Mouse (Mus musculus): ENCODE results near the gene Rp2. TPM values are rescaled to one million over a fixed set of nuclear protein-coding genes. Genes with fewer than 3 reads are reported as not detected.
"Not testable (repeated sequence)": the region's sequence is repeated elsewhere in the genome, so short reads cannot be mapped to it uniquely, and the experiment has no call there.

Rp2 gene
- total RNA-seq (2014; fragmentation: Nextera tagmentation) (29.7 and 35.9 TPM in 2 replicates), total RNA-seq (2017) (48.0 and 67.7 TPM in 2 replicates)

DNA sequence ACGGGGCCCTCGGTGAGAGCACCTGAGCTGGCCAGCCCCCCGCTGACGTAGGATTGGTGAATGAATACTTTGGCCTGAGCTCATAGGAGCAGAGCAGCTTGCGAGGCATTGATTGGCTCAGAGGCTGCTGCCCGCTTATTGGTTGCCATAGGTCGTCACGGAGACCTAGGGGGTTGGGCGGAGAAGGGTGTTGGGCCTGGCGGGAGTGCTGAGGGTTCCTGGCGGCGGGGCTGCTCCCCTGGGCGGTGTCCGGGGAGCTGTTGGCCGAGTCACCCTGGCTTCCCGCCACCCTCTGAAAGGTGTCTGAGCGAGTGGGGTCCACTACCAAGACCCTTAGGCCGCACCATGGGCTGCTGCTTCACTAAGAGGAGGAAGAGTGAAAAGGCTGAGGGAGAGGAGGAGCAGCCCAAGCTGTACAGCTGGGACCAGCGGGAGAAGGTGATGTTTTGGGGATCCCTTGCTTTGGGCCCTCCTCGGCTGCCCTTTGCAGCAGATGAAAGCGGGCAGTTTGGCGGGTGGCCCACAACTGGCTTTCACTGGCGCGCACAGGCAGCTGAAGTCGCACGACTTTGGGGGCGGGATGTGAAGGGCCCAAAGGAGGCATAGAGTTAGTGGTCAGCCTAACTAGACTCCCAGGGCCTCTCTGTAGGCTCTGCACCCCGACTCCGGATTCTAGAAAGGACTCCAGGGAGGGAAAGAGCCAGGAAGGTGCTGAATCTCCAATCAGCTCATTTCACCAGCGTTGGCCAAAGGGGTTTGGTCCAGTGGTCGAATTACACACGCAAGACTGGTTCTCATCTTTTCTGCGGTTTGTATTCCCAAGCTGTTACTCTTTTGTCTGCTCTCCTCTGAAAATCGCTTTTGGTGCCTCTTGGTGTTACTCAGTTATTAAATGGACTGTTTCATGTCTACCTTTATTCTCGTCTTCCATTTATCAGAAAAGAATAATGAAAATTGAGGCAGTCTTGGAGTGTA, at the start of gene Rp2:
TSS of gene Rp2 (plus strand) at position 91 of the 975 bp plus-strand sequence.
- ATAC-seq (replicated peaks; ENCODE audit: poor library complexity, severe bottlenecking) = peak; percentile 96

DNA sequence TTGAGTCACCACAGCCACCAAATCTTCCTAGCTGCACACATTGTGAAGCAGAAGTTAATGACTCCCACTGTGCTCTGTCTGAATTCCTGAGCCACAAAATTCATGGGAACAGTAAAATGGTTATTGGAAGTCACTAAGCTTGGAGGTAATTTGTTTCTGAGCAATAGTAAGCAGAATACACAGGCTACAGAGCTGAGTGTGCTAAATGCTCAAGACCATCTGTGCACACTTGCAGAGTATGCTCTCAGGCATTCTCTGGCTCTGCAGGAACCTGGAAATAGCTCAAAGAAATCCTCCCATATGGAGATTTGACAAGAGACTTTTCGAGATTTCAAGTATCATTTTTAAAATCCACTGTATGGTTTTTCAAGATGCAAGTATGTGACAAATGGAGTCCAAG, 31.5 kb upstream of the Rp2 start:
- no peak for ATAC-seq (replicated peaks; ENCODE audit: poor library complexity, severe bottlenecking)

DNA sequence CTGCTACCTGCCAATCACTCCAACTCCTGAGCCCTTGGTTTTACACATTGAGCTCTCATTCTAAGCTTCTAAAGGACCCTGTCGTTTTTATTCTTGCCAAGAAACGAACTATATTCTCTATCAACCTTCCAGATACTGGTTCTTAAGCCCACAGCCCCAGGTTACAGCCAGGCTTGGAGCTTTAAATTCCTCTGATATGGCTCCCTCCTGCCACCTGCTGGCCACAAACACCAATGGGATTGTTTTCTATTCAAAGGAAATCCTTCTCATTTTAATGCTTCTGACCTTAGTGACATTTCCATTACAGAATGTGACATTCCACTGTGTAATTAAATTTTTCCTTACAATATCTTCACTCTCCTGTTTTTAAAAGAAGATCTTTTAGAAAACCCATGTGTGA, 28.6 kb upstream of the Rp2 start:
- ATAC-seq (replicated peaks; ENCODE audit: poor library complexity, severe bottlenecking) = peak; percentile 52; the same call in 1 of the 2 replicates

- ATAC-seq (replicated peaks; ENCODE audit: poor library complexity, severe bottlenecking) = no peak
Measured at GRCm38 (mm10) chrX:20344980-20345379, 19.3 kb upstream of the Rp2 start.

- ATAC-seq (replicated peaks; ENCODE audit: poor library complexity, severe bottlenecking) = no peak
Measured at GRCm38 (mm10) chrX:20346355-20346754, 17.9 kb upstream of the Rp2 start.

- ATAC-seq (replicated peaks; ENCODE audit: poor library complexity, severe bottlenecking) = not testable (repeated sequence)
Measured at GRCm38 (mm10) chrX:20350241-20350640, 14.0 kb upstream of the Rp2 start.

DNA sequence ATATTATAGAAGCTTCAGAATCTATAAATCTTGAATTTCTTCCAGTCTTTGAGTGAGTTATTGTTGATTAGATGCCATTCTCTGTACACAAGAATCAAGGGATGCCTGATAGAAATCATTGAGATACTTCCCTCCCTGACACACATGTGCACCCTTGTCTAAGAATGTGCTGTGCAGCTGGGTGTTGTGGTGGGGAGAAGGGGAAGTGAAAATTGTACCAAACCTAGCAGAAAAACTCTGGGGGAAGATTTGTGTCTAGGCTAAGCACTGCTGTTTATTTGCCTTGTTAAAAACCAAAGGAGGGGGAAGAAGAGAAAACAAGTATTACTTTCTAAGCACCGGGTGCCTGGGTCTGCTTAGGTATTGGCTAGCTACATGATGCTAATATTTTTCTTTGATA, 9.0 kb upstream of the Rp2 start:
- peak; percentile 99 for ATAC-seq (replicated peaks; ENCODE audit: poor library complexity, severe bottlenecking)

DNA sequence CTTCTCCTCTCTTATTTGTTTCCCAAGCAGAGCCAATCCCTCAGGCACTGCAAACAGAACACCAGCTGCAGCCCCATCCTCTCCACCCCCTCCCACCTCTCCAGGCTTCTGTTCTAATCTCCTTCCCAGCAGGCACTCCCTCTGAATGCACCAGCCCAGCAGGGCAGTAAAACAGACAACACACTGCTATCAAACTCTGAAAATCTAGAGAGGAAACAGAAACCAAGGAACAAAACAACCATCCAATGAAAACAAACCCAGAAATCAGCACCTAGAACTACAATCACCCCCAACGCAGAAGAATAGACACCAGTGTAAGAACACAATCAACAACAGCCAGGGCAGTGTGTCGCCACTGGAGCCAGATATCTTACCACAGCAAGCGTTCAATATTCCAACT, 8.0 kb upstream of the Rp2 start:
- no peak for ATAC-seq (replicated peaks; ENCODE audit: poor library complexity, severe bottlenecking)

- no peak for ATAC-seq (replicated peaks; ENCODE audit: poor library complexity, severe bottlenecking)
Measured at GRCm38 (mm10) chrX:20366036-20366435, 1.8 kb downstream of the Rp2 start.

- peak; percentile 91 for ATAC-seq (replicated peaks; ENCODE audit: poor library complexity, severe bottlenecking)
Measured at GRCm38 (mm10) chrX:20379347-20380014, 15.2 kb downstream of the Rp2 start.

DNA sequence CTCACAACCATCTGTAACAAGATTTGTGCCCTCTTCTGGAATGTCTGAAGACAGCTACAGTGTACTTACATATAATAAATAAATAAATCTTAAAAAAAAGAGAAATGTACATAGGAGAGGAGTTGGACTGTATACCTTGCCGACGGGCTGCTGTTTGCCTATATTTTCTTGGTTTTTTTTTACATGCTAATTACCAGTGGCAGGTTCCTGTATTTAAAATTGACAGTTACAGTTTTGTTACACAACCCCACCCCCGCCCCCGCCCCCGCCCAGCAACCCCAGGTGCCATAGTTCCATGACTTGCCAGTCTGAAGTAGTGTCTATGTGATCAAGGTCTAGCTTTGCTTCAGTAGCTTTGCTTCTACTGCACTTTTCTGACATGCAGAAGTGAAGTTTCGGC, 18.0 kb downstream of the Rp2 start:
- peak; percentile 53 for ATAC-seq (replicated peaks; ENCODE audit: poor library complexity, severe bottlenecking)

- peak; percentile 39; the same call in 1 of the 2 replicates for ATAC-seq (replicated peaks; ENCODE audit: poor library complexity, severe bottlenecking)
Measured at GRCm38 (mm10) chrX:20387006-20387405, 22.7 kb downstream of the Rp2 start.

DNA sequence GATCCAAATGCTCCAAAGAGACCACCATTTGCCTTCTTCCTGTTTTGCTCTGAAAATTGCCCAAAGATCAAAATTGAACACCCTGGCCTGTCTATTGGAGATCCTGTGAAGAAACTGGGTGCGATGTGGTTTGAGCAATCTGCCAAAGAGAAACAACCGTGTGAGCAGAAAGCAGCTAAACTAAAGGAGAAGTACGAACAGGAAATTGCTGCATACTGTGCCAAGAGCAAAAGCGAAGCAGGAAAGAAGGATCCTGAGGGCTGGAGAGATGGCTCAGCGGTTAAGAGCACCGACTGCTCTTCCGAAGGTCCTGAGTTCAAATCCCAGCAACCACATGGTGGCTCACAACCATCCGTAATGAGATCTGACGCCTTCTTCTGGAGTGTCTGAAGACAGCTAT, 27.7 kb downstream of the Rp2 start:
- peak; percentile 99 for ATAC-seq (replicated peaks; ENCODE audit: poor library complexity, severe bottlenecking)

DNA sequence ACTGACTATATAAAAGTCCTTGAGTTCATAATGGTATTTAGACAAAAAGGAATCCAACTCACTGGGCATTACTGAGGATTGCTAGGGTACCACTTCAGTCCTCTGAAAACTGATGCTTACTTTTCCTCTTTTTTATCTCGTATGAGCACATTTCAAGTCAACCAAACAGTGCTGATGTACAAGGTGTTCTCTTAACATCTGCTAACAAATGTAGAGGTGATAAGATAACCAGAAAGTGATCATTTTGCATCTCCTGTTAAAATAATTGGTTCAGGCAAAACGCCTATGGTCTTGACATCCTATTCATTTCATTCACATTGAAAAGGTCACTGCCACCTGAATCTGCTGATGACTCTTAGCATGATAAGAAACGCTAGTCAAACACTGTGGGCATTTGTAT, 28.7 kb downstream of the Rp2 start:
- ATAC-seq (replicated peaks; ENCODE audit: poor library complexity, severe bottlenecking) = no peak

GRCm38 (mm10) chrX:20404068-20404467, 39.8 kb downstream of the Rp2 start:
- ATAC-seq (replicated peaks; ENCODE audit: poor library complexity, severe bottlenecking) = peak; percentile 56

DNA sequence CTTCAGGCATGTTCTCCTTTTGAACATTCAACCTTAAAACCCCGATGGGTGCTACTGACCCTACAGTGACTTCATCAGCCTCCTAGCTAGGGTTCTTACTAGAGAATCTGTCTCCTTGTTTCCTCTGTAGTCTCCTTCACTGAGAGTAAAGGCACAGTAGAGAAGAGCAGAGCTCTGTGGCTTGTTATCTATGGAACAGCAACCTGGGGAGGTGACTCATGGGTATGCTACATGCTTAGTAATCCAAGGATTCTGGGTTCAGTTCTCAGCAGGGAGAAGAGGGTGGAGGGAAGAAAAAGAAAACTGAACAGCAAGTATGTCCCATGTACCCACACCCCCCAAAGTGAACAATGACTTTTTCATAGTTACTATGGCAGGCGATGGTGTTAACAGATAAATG, 42.6 kb downstream of the Rp2 start:
- ATAC-seq (replicated peaks; ENCODE audit: poor library complexity, severe bottlenecking) = no peak

DNA sequence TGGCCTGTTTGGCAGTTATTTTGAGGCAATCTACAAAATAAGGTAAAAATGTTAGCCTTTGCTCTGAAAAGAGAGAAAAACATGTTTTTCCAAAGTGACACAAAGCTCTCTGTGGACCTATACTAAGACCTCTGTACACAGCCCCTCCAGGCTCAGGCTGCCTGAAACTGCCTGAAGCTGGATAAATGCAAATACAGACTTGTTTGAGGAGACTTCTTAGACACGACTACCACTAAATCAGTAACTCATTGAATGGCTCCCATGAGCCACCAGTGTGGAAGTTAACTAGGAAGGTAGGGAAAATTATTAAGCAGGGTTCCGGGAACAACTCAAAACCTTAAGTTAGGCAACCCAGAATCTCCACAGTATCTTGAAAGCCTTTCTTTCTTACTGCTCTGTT, 43.4 kb downstream of the Rp2 start:
- no peak for ATAC-seq (replicated peaks; ENCODE audit: poor library complexity, severe bottlenecking)

DNA sequence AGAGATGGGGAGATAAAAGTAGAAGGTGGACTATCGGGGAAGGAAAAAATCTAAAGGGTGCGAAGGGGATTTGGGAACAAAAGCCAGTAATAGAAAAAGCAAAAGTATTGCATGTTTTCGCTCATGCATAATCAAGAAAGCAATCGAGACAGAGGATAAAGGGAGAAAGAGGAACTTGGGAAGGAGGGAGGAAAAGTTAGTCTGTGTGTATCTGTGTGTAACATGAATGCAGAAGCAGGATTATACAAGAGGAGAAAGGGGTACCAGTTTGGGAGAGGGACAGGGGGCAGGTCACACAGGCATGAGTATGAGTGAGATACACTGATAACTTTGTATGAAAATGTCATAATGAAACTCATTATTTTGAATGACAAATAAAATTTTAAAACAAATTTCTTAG, 47.1 kb downstream of the Rp2 start:
- peak; percentile 56 for ATAC-seq (replicated peaks; ENCODE audit: poor library complexity, severe bottlenecking)

GRCm38 (mm10) chrX:20412221-20412620, 47.9 kb downstream of the Rp2 start:
- no peak for ATAC-seq (replicated peaks; ENCODE audit: poor library complexity, severe bottlenecking)

DNA sequence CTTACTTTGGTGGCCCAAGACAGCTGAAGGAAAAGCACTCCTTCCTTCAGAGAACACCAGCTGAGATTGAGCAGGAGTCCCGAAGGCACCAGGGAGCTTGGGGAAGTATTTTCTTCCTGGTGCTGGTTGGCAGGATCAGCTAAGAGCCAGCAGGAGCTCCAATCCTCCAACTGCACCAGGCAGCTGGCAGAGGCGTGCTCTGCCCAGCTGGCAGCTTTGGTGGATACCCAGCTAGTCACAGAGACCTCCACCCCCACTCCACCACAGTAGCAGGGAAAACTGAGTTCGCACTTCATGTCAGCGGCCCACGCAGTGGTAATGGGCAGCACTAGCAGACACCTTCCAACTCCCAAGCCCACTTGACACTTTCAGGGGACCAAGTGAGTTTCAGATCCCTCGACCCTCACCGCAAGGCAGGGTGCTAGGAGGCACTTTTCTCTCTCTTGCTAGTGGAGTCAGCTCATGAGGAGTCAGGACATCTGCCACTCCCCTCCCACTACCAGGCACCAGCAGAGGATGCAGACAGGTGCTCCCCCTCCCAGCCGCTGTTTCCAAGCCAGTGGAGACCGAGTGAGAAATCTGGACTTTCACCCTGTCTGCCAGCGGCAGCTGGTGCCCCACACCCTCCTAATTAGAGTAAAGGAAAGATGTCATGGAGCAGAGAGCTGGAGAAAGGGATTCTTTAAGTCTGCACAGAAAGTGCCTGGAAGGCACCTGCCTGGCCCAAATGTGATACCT, 50.8 kb downstream of the Rp2 start:
- no peak for ATAC-seq (replicated peaks; ENCODE audit: poor library complexity, severe bottlenecking)

DNA sequence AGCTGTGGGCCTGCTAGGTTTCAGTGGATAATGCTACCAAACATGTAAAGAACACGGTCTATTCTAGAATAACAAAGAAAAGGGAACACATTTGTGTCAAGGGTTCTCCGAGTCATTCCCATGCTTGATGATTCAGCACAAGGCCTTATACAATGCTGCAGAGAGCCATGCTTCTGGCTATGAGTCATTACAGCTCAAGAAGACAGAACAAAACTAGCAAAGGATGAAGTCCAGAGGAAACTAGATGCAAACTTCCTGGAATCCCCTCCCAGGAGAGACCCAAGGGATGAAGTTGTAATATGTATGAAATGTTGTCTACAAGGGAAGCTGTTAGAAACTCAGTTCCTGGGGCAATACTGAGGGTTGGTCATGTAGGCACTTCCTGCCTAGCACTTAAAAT, 54.2 kb downstream of the Rp2 start:
- ATAC-seq (replicated peaks; ENCODE audit: poor library complexity, severe bottlenecking) = no peak
